Mouse (Mus musculus) E14TG2a.4 (cell line): ENCODE results near the gene Mllt10.

Experiments used
- CTCF ChIP-seq: conservative IDR thresholded peaks from 2 replicates; pipeline ENCODE4 v1.5.1; 2014; ENCODE audit warnings: low read length
- POU5F1 ChIP-seq: IDR thresholded peaks from 2 replicates; pipeline ENCODE4 v1.6.1; 2014; ENCODE audit warnings: low read length, borderline replicate concordance

DNA sequence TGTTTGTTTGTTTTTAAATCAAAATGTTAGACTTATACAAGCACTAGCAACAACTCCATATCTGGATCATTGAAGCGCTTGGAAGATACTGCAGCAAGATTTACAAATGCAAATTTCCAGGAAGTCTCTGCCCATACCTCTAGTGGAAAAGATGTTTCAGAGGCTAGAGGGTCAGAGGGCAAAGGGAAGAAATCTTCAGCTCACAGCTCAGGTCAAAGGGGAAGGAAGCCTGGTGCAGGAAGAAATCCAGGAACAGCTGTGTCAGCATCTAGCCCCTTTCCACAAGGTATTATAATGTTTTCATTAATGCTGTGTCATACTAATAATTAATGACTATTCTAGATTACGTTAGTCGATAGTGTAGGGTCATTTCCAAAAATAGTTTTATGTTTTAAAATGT is 104.4 kb downstream of the Mllt10 start:
- TF ChIP-seq CTCF (no peak), POU5F1 (no peak)
